Mouse (Mus musculus) intestine, embryonic 14.5 days (tissue): ENCODE measurements around the gene Pde3b. TPM values are rescaled to one million over a fixed set of nuclear protein-coding genes. Genes with fewer than 3 reads are reported as not detected.

ENCODE experiments used
- ATAC-seq: fragments of 200-750 bp; cut with Nextera tagmentation; replicated peaks from 2 replicates; pipeline ENCODE4 v1.8.0; 2017; ENCODE audit warnings: low read depth, moderate number of reproducible peaks, moderate TSS enrichment, moderate library complexity; ENCODE audit not compliant: low FRiP score, low TSS enrichment
- DNase-seq: peaks from one replicate; pipeline ENCODE4 v3.0.0-alpha.2; 2018; ENCODE audit warnings: low spot score
- H3K27ac ChIP-seq: fragments of 300-500 bp; sonication (generic); 2 replicates; pipeline ENCODE4 v1.5.1; 2014; ENCODE audit warnings: low read depth, mild to moderate bottlenecking, control low read depth
- H3K27me3 ChIP-seq: fragments of 300-500 bp; sonication (generic); replicated peaks from 2 replicates; pipeline ENCODE4 v1.6.1; 2014; ENCODE audit warnings: low read length, control low read depth; ENCODE audit not compliant: control insufficient read depth, insufficient read depth
- H3K36me3 ChIP-seq: fragments of 300-500 bp; sonication (generic); 2 replicates; pipeline ENCODE4 v1.6.1; 2014; ENCODE audit warnings: low read length, control low read depth; ENCODE audit not compliant: control insufficient read depth, insufficient read depth
- H3K4me1 ChIP-seq: fragments of 300-500 bp; sonication (generic); replicated peaks from 2 replicates; pipeline ENCODE4 v1.6.1; 2014; ENCODE audit warnings: low read length, control low read depth, mixed read lengths; ENCODE audit not compliant: control insufficient read depth, insufficient read depth
- H3K4me2 ChIP-seq: fragments of 300-500 bp; sonication (generic); 2 replicates; pipeline ENCODE4 v1.6.1; 2014; ENCODE audit warnings: low read length
- H3K4me3 ChIP-seq: fragments of 300-500 bp; sonication (generic); 2 replicates; pipeline ENCODE4 v1.5.1; 2014; ENCODE audit warnings: low read depth, low read length, control low read depth, mixed read lengths
- H3K9ac ChIP-seq: fragments of 300-500 bp; sonication (generic); 2 replicates; pipeline ENCODE4 v1.6.1; 2014; ENCODE audit warnings: mild to moderate bottlenecking, low read length
- H3K9me3 ChIP-seq: fragments of 300-500 bp; sonication (generic); 2 replicates; pipeline ENCODE4 v1.6.1; 2016; ENCODE audit warnings: low read length, control low read depth; ENCODE audit not compliant: control insufficient read depth
- WGBS: fragments of 180-500 bp; shearing (Covaris S2); extraction: QIAGEN DNeasy Blood & Tissue Kit; methylation state at CpG from one replicate; pipeline ENCODE4 v1.1.7; 2014; 5-methylcytosine and 5-hydroxymethylcytosine counted together
- polyA plus RNA-seq: library from polyadenylated mRNA; unstranded; fragments of >200 nt; fragmentation: Nextera tagmentation; extraction: Ambion mirVana; gene quantifications from 2 replicates; pipeline ENCODE4 v1.2.1, GENCODE M21; 2014

Pde3b gene
- polyA plus RNA-seq, 1 experiment from 2014 or later = 8.4 TPM

DNA sequence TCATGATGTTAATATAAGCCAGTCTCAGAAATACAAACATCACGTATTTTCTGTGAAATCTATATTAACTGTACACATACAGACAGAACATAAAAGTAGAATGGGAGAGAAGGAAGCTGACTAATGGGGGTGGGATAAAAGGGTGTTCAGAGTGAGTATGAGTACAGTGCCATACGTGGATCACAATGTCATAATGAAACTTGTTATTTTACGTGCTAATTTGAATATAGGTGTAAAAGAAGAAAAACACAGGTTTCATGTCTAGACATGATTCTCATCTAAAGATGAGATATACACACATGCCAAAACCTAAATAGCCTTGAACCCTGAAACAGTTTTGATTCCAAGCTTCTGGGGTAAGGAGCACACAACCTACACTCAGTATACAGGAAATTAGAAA, 51.3 kb downstream of the Pde3b start:
- 80% methylated on average over 3 of the region's 3 CpGs for WGBS
- ATAC-seq (no peak), DNase-seq (no peak)
- Histone ChIP-seq H3K4me3 (no peak overlapping the region), H3K4me2 (no peak overlapping the region), H3K9me3 (no peaks in the 10 kb centered on the region), H3K27me3 (no peaks in the 10 kb centered on the region), H3K36me3 (no peaks in the 10 kb centered on the region), H3K27ac (no peak overlapping the region), H3K4me1 (no peaks in the 10 kb centered on the region), H3K9ac (no peak overlapping the region)

DNA sequence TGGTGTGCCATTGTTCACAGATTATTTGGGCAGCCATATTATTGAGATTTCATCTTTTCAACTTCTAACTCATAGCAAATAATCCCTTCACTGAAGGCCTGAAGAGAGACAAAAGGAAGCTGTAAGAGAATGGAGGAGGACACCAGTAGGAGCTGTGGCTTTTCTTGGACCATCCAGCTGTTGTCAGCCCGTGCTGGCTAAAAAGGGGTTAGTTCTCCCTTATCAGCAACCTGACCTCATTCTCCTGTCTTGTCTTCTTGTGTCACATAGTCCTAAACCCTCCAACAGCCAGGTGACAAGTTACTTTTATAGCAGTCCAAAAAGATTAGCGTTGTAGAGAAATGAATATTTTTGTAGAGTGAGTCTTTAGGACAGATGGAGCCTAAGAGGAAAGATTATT, 57.4 kb downstream of the Pde3b start:
- DNase-seq (no peak), ATAC-seq (no peak)
- Histone ChIP-seq H3K4me1 (no peaks in the 10 kb centered on the region), H3K4me2 (no peak overlapping the region), H3K9me3 (no peaks in the 10 kb centered on the region), H3K27ac (no peak overlapping the region), H3K4me3 (no peak overlapping the region), H3K36me3 (no peaks in the 10 kb centered on the region), H3K27me3 (no peaks in the 10 kb centered on the region), H3K9ac (no peak overlapping the region)
- whole genome bisulfite sequencing = 59% methylated on average over 2 of the region's 2 CpGs

DNA sequence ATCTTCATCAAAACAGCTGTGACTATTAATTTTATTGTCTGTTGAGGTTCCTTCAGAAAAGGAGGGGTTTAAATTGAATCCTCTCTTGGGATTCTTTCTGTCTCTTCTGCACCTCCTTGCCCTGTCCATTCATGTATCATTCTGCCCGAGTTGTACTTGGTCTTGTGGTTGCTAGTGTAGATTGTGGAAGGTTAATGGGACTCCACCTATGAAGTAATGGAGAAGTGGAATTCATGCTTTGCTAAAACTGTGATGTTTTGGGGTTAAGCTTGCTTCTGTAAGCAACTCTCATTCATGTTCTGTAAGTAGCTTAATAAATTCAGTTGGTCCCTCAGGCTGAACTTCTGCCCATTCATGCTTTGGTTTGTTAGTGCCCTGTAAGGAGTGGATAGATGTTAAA, 59.8 kb downstream of the Pde3b start:
- Histone ChIP-seq H3K4me2 (no peak overlapping the region), H3K4me3 (no peak overlapping the region), H3K9me3 (no peaks in the 10 kb centered on the region), H3K27ac (no peak overlapping the region), H3K27me3 (no peaks in the 10 kb centered on the region), H3K4me1 (no peaks in the 10 kb centered on the region), H3K36me3 (no peaks in the 10 kb centered on the region), H3K9ac (no peak overlapping the region)
- DNase-seq = no peak
- 75% methylated on average over 1 of the region's 1 CpGs for WGBS
- ATAC-seq = no peak

DNA sequence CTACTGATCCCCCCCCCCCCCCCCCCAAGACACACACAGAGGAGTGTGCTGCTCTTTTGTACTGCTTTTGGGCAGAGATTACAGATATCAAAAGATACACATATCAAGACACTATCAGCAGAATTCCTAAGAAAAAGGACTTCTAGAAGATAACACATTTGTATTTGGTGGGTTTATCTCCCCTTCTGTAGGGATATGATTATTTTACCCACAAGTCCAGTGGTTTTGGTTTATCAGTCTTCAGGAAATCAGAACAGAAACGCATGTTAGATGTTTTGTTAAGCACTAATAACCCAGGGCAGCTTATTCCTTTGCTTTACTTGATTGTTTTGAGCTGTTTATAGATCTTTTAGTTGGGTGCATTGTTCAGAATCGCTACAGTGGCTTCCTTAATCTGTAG, 62.8 kb downstream of the Pde3b start:
- Histone ChIP-seq H3K27me3 (no peaks in the 10 kb centered on the region), H3K4me1 (no peaks in the 10 kb centered on the region), H3K9me3 (no peaks in the 10 kb centered on the region), H3K27ac (no peak overlapping the region), H3K4me2 (no peak overlapping the region), H3K4me3 (no peak overlapping the region), H3K9ac (no peak overlapping the region), H3K36me3 (no peaks in the 10 kb centered on the region)
- no peak for DNase-seq
- no peak for ATAC-seq
- WGBS = 75% methylated on average over 2 of the region's 2 CpGs

DNA sequence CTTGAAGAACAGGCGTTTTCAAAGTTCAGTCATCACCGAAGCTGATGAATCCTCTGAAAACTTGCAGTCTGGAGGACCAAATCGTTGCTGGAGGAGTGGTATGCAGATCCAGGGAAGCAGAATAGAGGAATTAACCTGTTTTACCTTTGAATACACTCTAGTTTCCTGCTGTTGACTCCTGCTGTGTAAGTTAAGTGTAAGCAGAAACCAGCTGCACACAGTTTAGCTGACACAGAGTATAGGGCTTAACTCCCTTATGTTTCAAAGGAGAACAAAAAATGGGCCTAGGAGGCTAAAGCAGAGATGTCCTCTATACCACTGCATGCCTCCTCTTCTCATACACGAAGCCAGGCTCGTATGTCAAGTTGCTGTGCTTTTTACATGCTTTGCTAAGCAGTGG, 63.8 kb downstream of the Pde3b start:
- no peaks in the 10 kb centered on the region for H3K36me3 ChIP-seq
- H3K27me3 ChIP-seq = no peaks in the 10 kb centered on the region
- H3K4me1 ChIP-seq = no peaks in the 10 kb centered on the region
- no peak overlapping the region for H3K9ac ChIP-seq
- H3K4me3 ChIP-seq = no peak overlapping the region
- H3K27ac ChIP-seq = no peak overlapping the region
- ATAC-seq = no peak
- no peak overlapping the region for H3K4me2 ChIP-seq
- 53% methylated on average over 5 of the region's 5 CpGs for WGBS
- DNase-seq = no peak
- H3K9me3 ChIP-seq = no peaks in the 10 kb centered on the region

DNA sequence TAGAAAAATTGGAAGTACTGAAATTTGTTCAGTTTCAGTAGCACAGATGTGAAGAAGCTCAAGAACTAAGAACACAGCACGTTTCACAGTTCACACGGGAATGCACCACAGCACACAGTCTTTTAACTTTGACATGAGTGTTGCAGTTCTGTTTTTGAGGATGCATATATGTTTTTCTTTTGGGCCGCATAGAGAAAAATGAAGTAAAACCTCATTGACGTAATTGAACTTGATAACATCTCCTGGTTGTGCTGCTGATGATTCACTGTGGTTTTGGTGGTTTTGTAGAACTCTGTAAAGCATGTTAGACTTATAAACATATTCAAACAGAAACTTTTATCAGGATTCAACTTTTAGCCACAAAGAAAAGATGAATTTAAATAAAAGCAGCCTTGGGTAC, 64.7 kb downstream of the Pde3b start:
- Histone ChIP-seq H3K4me1 (no peaks in the 10 kb centered on the region), H3K27ac (no peak overlapping the region), H3K4me3 (no peak overlapping the region), H3K9me3 (no peaks in the 10 kb centered on the region), H3K4me2 (no peak overlapping the region), H3K36me3 (no peaks in the 10 kb centered on the region), H3K27me3 (no peaks in the 10 kb centered on the region), H3K9ac (no peak overlapping the region)
- DNase-seq (no peak), ATAC-seq (no peak)
- WGBS = 78% methylated on average over 4 of the region's 4 CpGs

DNA sequence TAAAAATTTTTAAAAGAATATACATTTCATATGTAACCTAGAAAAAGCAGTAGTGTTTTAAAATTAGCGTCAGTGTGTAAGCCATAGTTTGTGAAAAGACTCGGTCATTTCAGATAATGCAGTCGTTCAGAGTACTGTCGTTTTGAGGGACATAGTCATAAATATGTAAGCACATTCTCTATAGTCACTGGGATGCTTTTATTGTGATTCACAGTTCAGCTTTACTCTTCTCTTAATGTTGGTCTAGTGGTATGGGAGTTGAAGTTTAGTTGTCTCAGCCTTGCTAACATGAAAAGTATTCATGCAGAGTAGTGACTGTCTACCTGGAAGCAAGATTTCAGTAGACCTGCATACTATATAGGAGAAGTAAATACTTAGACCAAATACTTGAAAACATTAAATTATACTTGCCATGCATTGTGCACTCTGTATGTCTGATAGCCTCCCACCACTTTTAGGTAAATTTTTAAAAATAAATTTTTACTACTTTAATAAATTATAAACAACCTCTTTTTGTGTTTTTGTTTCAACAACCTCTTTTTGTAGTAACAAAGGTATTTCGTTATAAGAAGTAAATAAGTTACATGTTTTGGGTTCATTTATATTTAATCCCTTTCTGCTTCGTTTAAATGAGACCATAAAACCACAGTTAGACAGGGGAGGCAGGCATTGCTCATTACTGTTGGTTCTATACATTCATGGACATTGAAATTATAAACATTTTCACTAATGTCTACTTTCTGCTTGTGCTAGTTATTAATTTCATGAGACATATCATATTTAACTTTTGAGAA, 65.3 kb downstream of the Pde3b start:
- H3K4me3 ChIP-seq = no peak overlapping the region
- no peak for ATAC-seq
- 76% methylated on average over 6 of the region's 6 CpGs for WGBS
- no peak overlapping the region for H3K4me2 ChIP-seq
- no peaks in the 10 kb centered on the region for H3K27me3 ChIP-seq
- no peak overlapping the region for H3K9ac ChIP-seq
- no peak overlapping the region for H3K27ac ChIP-seq
- no peaks in the 10 kb centered on the region for H3K9me3 ChIP-seq
- no peaks in the 10 kb centered on the region for H3K4me1 ChIP-seq
- H3K36me3 ChIP-seq = no peaks in the 10 kb centered on the region
- DNase-seq = no peak

DNA sequence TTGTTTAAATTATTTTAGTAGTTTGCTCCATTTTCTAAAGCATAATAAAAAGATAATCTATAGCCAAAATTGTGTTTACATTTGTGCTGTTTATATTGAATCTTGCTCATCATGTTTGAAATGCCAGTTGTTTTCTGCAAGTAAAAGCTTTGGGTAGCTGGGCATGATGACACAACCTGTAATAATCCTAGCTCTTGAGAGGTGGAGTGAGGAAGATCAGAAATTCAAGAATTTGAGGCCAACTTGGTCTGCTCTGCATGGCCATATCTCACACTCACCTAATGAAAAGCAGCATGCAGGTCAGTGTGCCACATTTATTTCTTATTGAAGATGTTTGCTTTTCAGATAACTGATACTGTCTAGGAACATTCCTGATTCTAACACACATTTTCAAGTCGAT, 65.9 kb downstream of the Pde3b start:
- H3K4me2 ChIP-seq = no peak overlapping the region
- H3K27ac ChIP-seq = no peak overlapping the region
- H3K4me1 ChIP-seq = no peaks in the 10 kb centered on the region
- no peaks in the 10 kb centered on the region for H3K36me3 ChIP-seq
- ATAC-seq = no peak
- no peak for DNase-seq
- H3K27me3 ChIP-seq = no peaks in the 10 kb centered on the region
- no peaks in the 10 kb centered on the region for H3K9me3 ChIP-seq
- WGBS = 64% methylated on average over 1 of the region's 1 CpGs
- H3K4me3 ChIP-seq = no peak overlapping the region
- H3K9ac ChIP-seq = no peak overlapping the region

DNA sequence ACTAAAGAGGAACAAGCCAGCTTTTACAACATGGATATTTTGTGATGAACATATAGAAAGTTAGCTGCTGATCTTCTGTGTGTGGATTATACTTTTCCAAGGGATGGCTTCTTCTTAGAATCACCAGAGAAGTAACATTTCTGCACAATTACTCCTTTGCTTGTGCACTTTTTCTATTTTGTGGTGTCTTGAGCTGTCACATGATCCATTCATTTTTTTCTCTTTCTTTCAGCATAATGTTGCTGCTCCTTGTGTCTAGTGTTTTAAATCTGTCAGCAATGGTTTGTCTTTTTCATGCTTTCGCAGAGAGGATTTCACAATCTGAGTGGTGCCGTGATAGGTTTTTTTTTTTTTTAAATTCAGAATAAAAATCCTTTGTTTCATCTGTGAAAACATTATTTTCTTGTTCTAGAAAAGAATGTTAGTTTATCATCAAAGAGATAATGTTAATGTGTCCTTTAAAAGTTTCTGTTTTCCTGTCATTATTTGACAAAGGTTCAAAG, 66.4 kb downstream of the Pde3b start:
- DNase-seq (no peak), ATAC-seq (no peak)
- Histone ChIP-seq H3K36me3 (no peaks in the 10 kb centered on the region), H3K4me3 (no peak overlapping the region), H3K4me2 (no peak overlapping the region), H3K4me1 (no peaks in the 10 kb centered on the region), H3K27me3 (no peaks in the 10 kb centered on the region), H3K9ac (no peak overlapping the region), H3K9me3 (no peaks in the 10 kb centered on the region), H3K27ac (no peak overlapping the region)
- 89% methylated on average over 2 of the region's 2 CpGs for WGBS
